Mouse (Mus musculus) forebrain, embryonic 15.5 days (tissue): ENCODE measurements around the gene Hdlbp. TPM values are rescaled to one million over a fixed set of nuclear protein-coding genes. Genes with fewer than 3 reads are reported as not detected.

Source experiments
- polyA plus RNA-seq: library from polyadenylated mRNA; unstranded; fragments of >200 nt; fragmentation: Nextera tagmentation; extraction: Ambion mirVana; gene quantifications from 2 replicates; pipeline ENCODE4 v1.2.1, GENCODE M21; 2015

The Hdlbp gene
- polyA plus RNA-seq, 1 experiment from 2014 or later: 61.1 TPM

Other genes starting within 250 kb of the Hdlbp start
- 3.7 and 3.9 TPM in 2 replicates for gene Sned1, start 243.0 kb downstream of the Hdlbp start, polyA plus RNA-seq
- gene Mterf4, start 172.9 kb downstream of the Hdlbp start, polyA plus RNA-seq: 36.2 and 38.0 TPM in 2 replicates
- 56.2 and 57.5 TPM in 2 replicates for gene Ppp1r7, start 136.0 kb downstream of the Hdlbp start, polyA plus RNA-seq
- 10.2 and 11.3 TPM in 2 replicates for gene Pask, start 135.3 kb downstream of the Hdlbp start, polyA plus RNA-seq
- 0.18 TPM in 2 replicates for gene Ano7, start 104.9 kb downstream of the Hdlbp start, polyA plus RNA-seq
- 3.2 and 4.3 TPM in 2 replicates for gene Farp2, start 33.3 kb upstream of the Hdlbp start, polyA plus RNA-seq
- gene Stk25, start 179.8 kb upstream of the Hdlbp start, polyA plus RNA-seq: 297 and 299 TPM in 2 replicates
- gene Bok, start 206.8 kb upstream of the Hdlbp start, polyA plus RNA-seq: 95.8 and 96.3 TPM in 2 replicates